24 mouse cellular contexts compared by ENCODE assay signal in genomic region chr13:64048467-64048866, GRCm38 (mm10). TPM values are rescaled to one million over a fixed set of nuclear protein-coding genes. Genes with fewer than 3 reads are reported as not detected.
"Had no signal": no experiment of that assay in that cellular context is flagged by ENCODE, and none has a peak within 500 bp of the region (broad histone marks: within the 10 kb centered on the region; RNA-seq: fewer than 3 reads in every experiment).

No protein-coding gene starts in this region.

- H3K4me3 ChIP-seq: lung, embryonic 15.5 days; midbrain, embryonic 10.5 days; midbrain, embryonic 12.5 days; midbrain, embryonic 15.5 days; myocyte; neural tube, embryonic 13.5 days; neural tube, embryonic 15.5 days; stomach, embryonic 15.5 days had no signal

- H3K36me3 ChIP-seq: lung, embryonic 15.5 days; midbrain, embryonic 10.5 days; midbrain, embryonic 12.5 days; midbrain, embryonic 15.5 days; neural tube, embryonic 13.5 days; neural tube, embryonic 15.5 days; stomach, embryonic 15.5 days had no signal

- H3K27ac ChIP-seq: liver, embryonic 14.5 days; lung, embryonic 15.5 days; midbrain, embryonic 10.5 days; midbrain, embryonic 12.5 days; midbrain, embryonic 15.5 days; neural tube, embryonic 13.5 days; neural tube, embryonic 15.5 days; stomach, embryonic 15.5 days; stomach, postnatal 0 days had no signal

- H3K9ac ChIP-seq: liver, embryonic 14.5 days; lung, embryonic 15.5 days; midbrain, embryonic 12.5 days; midbrain, embryonic 15.5 days; neural tube, embryonic 13.5 days; neural tube, embryonic 15.5 days; stomach, embryonic 15.5 days had no signal

- ATAC-seq: lung, postnatal 0 days; midbrain, embryonic 15.5 days had no signal

- H3K27me3 ChIP-seq: lung, embryonic 15.5 days; midbrain, embryonic 12.5 days; midbrain, embryonic 15.5 days; neural tube, embryonic 13.5 days; neural tube, embryonic 15.5 days; stomach, embryonic 15.5 days had no signal

- H3K4me2 ChIP-seq: lung, embryonic 15.5 days; midbrain, embryonic 12.5 days; midbrain, embryonic 15.5 days; neural tube, embryonic 13.5 days; neural tube, embryonic 15.5 days; stomach, embryonic 15.5 days had no signal

- DNase-seq: lung, adult 2 months; lung, postnatal 14 days; lung, postnatal 4 days; right cerebral cortex, postnatal 14 days; thymus, adult 2 months; thymus, postnatal 25 days; thymus, postnatal 4 days had no signal

- H3K4me1 ChIP-seq: lung, embryonic 15.5 days; midbrain, embryonic 12.5 days; midbrain, embryonic 15.5 days; neural tube, embryonic 13.5 days; neural tube, embryonic 15.5 days; stomach, embryonic 15.5 days had no signal

- H3K9me3 ChIP-seq: lung, embryonic 15.5 days; midbrain, embryonic 12.5 days; stomach, embryonic 15.5 days had no signal

RNA-seq across cellular contexts. Expression of gene Hsd17b3, which starts 40.6 kb away (rescaled TPM):
- total RNA-seq: megakaryocyte-erythroid progenitor cell, adult 5-6 weeks; midbrain, postnatal 0 days had no signal
- polyA plus RNA-seq: liver, embryonic 14.5 days; liver, embryonic 16.5 days; lung, adult 2 months; lung, embryonic 15.5 days; lung, postnatal 0 days; midbrain, embryonic 10.5 days; midbrain, embryonic 12.5 days; midbrain, embryonic 15.5 days; midbrain, postnatal 0 days; myocyte; neural tube, embryonic 11.5 days; neural tube, embryonic 13.5 days; neural tube, embryonic 15.5 days; spleen, adult 2 months; stomach, embryonic 15.5 days; stomach, postnatal 0 days; urinary bladder, adult 2 months had no signal
